Mouse (Mus musculus) liver, embryonic 11.5 days (tissue): ENCODE data around the gene Lama5. TPM values are rescaled to one million over a fixed set of nuclear protein-coding genes. Genes with fewer than 3 reads are reported as not detected.

ENCODE experiments used
- ATAC-seq: fragments of 200-750 bp; cut with Nextera tagmentation; replicated peaks from 2 replicates; pipeline ENCODE4 v1.8.0; 2017; ENCODE audit warnings: moderate number of reproducible peaks, mild to moderate bottlenecking, moderate TSS enrichment, moderate library complexity; ENCODE audit not compliant: low FRiP score
- DNase-seq: peaks from one replicate; pipeline ENCODE4 v3.0.0-alpha.2; 2017; ENCODE audit warnings: low spot score
- H3K27ac ChIP-seq: fragments of 300-500 bp; sonication (generic); 2 replicates; pipeline ENCODE4 v1.5.1; 2014; ENCODE audit warnings: mild to moderate bottlenecking, low read depth, low read length, control low read depth
- H3K27me3 ChIP-seq: fragments of 300-500 bp; sonication (generic); replicated peaks from 2 replicates; pipeline ENCODE4 v1.6.1; 2014; ENCODE audit warnings: low read length, mixed read lengths; ENCODE audit not compliant: control insufficient read depth, insufficient read depth
- H3K36me3 ChIP-seq: fragments of 300-500 bp; sonication (generic); 2 replicates; pipeline ENCODE4 v1.6.1; 2014; ENCODE audit warnings: mild to moderate bottlenecking, low read length, moderate library complexity, mixed read lengths; ENCODE audit not compliant: control insufficient read depth, insufficient read depth
- H3K4me1 ChIP-seq: fragments of 300-500 bp; sonication (generic); replicated peaks from 2 replicates; pipeline ENCODE4 v1.6.1; 2014; ENCODE audit warnings: low read length, mixed read lengths; ENCODE audit not compliant: control insufficient read depth, insufficient read depth
- H3K4me2 ChIP-seq: fragments of 300-500 bp; sonication (generic); 2 replicates; pipeline ENCODE4 v1.6.1; 2014; ENCODE audit warnings: mild to moderate bottlenecking, control low read depth, moderate library complexity
- H3K4me3 ChIP-seq: fragments of 300-500 bp; sonication (generic); 2 replicates; pipeline ENCODE4 v1.5.1; 2014; ENCODE audit warnings: low read depth, low read length, control low read depth
- H3K9ac ChIP-seq: fragments of 300-500 bp; sonication (generic); 2 replicates; pipeline ENCODE4 v1.6.1; 2014; ENCODE audit warnings: low read depth, low read length, control low read depth
- H3K9me3 ChIP-seq: fragments of 300-500 bp; sonication (generic); 2 replicates; pipeline ENCODE4 v1.6.1; 2016; ENCODE audit warnings: low read length, inconsistent platforms, mixed read lengths; ENCODE audit not compliant: control insufficient read depth
- WGBS: fragments of 180-500 bp; shearing (Covaris S2); extraction: QIAGEN DNeasy Blood & Tissue Kit; methylation state at CpG from one replicate; pipeline ENCODE4 v1.1.7; 2014; 5-methylcytosine and 5-hydroxymethylcytosine counted together
- polyA plus RNA-seq: library from polyadenylated mRNA; unstranded; fragments of >200 nt; fragmentation: Nextera tagmentation; extraction: Ambion mirVana; gene quantifications from 2 replicates; pipeline ENCODE4 v1.2.1, GENCODE M21; 2014

The Lama5 gene
- polyA plus RNA-seq, 1 experiment from 2014 or later: 15.5 TPM

- Histone ChIP-seq H3K4me1 (peaks cover 17% of the 10 kb centered on the region), H3K36me3 (no peaks in the 10 kb centered on the region), H3K9me3 (no peaks in the 10 kb centered on the region), H3K27ac (no peak overlapping the region), H3K9ac (no peak overlapping the region), H3K4me2 (no peak overlapping the region), H3K4me3 (no peak overlapping the region), H3K27me3 (peaks cover 46% of the 10 kb centered on the region)
- no peak; the same call in 1 of the 2 replicates for ATAC-seq
- no peak for DNase-seq
- 23% methylated on average over 6 of the region's 6 CpGs for whole genome bisulfite sequencing
Observed at GRCm38 (mm10) chr2:180222250-180222649, 3.4 kb downstream of the Lama5 start.

- H3K9me3 ChIP-seq: no peaks in the 10 kb centered on the region
- no peak overlapping the region for H3K4me3 ChIP-seq
- 92% methylated on average over 9 of the region's 9 CpGs for WGBS
- no peaks in the 10 kb centered on the region for H3K36me3 ChIP-seq
- DNase-seq: no peak
- H3K4me1 ChIP-seq: peaks cover 16% of the 10 kb centered on the region
- peaks cover 34% of the 10 kb centered on the region for H3K27me3 ChIP-seq
- H3K27ac ChIP-seq: no peak overlapping the region
- no peak for ATAC-seq
- H3K9ac ChIP-seq: no peak overlapping the region
- H3K4me2 ChIP-seq: no peak overlapping the region
Observed at GRCm38 (mm10) chr2:180221051-180221450, 4.6 kb downstream of the Lama5 start.

- H3K9me3 ChIP-seq: no peaks in the 10 kb centered on the region
- H3K4me2 ChIP-seq: no peak overlapping the region
- no peak overlapping the region for H3K27ac ChIP-seq
- peaks cover 26% of the 10 kb centered on the region for H3K27me3 ChIP-seq
- H3K4me3 ChIP-seq: no peak overlapping the region
- H3K4me1 ChIP-seq: peaks cover 17% of the 10 kb centered on the region
- no peak for DNase-seq
- WGBS: 60% methylated on average over 9 of the region's 9 CpGs
- no peaks in the 10 kb centered on the region for H3K36me3 ChIP-seq
- no peak overlapping the region for H3K9ac ChIP-seq
- no peak for ATAC-seq
Observed at GRCm38 (mm10) chr2:180220165-180220564, 5.5 kb downstream of the Lama5 start.

GRCm38 (mm10) chr2:180219145-180219943, 6.3 kb downstream of the Lama5 start:
- H3K9me3 ChIP-seq: no peaks in the 10 kb centered on the region
- H3K36me3 ChIP-seq: no peaks in the 10 kb centered on the region
- H3K27ac ChIP-seq: peak overlapping the region; percentile 13; the same call in 1 of the 2 replicates
- H3K4me3 ChIP-seq: no peak overlapping the region
- no peak overlapping the region for H3K4me2 ChIP-seq
- H3K4me1 ChIP-seq: peaks cover 24% of the 10 kb centered on the region
- no peak for DNase-seq
- H3K9ac ChIP-seq: no peak overlapping the region
- no peak for ATAC-seq
- peaks cover 17% of the 10 kb centered on the region for H3K27me3 ChIP-seq
- whole genome bisulfite sequencing: 81% methylated on average over 15 of the region's 15 CpGs

- Histone ChIP-seq H3K36me3 (0 out of 2 replicates have a peak, but pooled peaks cover 2% of the 10 kb centered on the region), H3K9me3 (no peaks in the 10 kb centered on the region), H3K27ac (peak overlapping the region; percentile 13; the same call in 1 of the 2 replicates), H3K4me1 (peaks cover 26% of the 10 kb centered on the region), H3K4me3 (no peak overlapping the region), H3K4me2 (no peak overlapping the region), H3K9ac (no peak overlapping the region; the same call in 1 of the 2 replicates), H3K27me3 (peaks cover 11% of the 10 kb centered on the region)
- 40% methylated on average over 5 of the region's 5 CpGs for WGBS
- ATAC-seq: no peak
- no peak for DNase-seq
Observed at GRCm38 (mm10) chr2:180218677-180219076, 7.0 kb downstream of the Lama5 start.

GRCm38 (mm10) chr2:180218241-180218640, 7.4 kb downstream of the Lama5 start:
- peaks cover 7% of the 10 kb centered on the region; the same call in 1 of the 2 replicates for H3K27me3 ChIP-seq
- H3K9me3 ChIP-seq: no peaks in the 10 kb centered on the region
- DNase-seq (no peak), ATAC-seq (no peak)
- H3K4me2 ChIP-seq: no peak overlapping the region
- 31% methylated on average over 3 of the region's 3 CpGs for WGBS
- H3K27ac ChIP-seq: no peak overlapping the region
- H3K4me1 ChIP-seq: peaks cover 26% of the 10 kb centered on the region
- H3K36me3 ChIP-seq: 0 out of 2 replicates have a peak, but pooled peaks cover 2% of the 10 kb centered on the region
- H3K4me3 ChIP-seq: no peak overlapping the region
- no peak overlapping the region; the same call in 1 of the 2 replicates for H3K9ac ChIP-seq

GRCm38 (mm10) chr2:180217587-180217986, 8.1 kb downstream of the Lama5 start:
- Histone ChIP-seq H3K36me3 (0 out of 2 replicates have a peak, but pooled peaks cover 2% of the 10 kb centered on the region), H3K4me2 (no peak overlapping the region), H3K9ac (no peak overlapping the region), H3K9me3 (no peaks in the 10 kb centered on the region), H3K27ac (no peak overlapping the region), H3K4me1 (peaks cover 26% of the 10 kb centered on the region), H3K4me3 (no peak overlapping the region), H3K27me3 (peaks cover 4% of the 10 kb centered on the region; the same call in 1 of the 2 replicates)
- 80% methylated on average over 8 of the region's 8 CpGs for WGBS
- DNase-seq (no peak), ATAC-seq (no peak)

GRCm38 (mm10) chr2:180216921-180217320, 8.7 kb downstream of the Lama5 start:
- ATAC-seq: no peak
- Histone ChIP-seq H3K9ac (no peak overlapping the region), H3K4me1 (peaks cover 20% of the 10 kb centered on the region), H3K4me2 (no peak overlapping the region), H3K4me3 (no peak overlapping the region), H3K27ac (no peak overlapping the region), H3K9me3 (no peaks in the 10 kb centered on the region; the same call in 1 of the 2 replicates), H3K36me3 (0 out of 2 replicates have a peak, but pooled peaks cover 2% of the 10 kb centered on the region), H3K27me3 (0 out of 2 replicates have a peak, but pooled peaks cover 4% of the 10 kb centered on the region)
- 40% methylated on average over 5 of the region's 5 CpGs for WGBS
- DNase-seq: no peak
